Mouse (Mus musculus): ENCODE measurements around the gene Car5a. TPM values are rescaled to one million over a fixed set of nuclear protein-coding genes. Genes with fewer than 3 reads are reported as not detected.
A peak's percentile ranks its signal among the peaks of the same experiment; 100 is the strongest.

Car5a gene
- total RNA-seq, 2 experiments from 2014 or later, result not detected

DNA sequence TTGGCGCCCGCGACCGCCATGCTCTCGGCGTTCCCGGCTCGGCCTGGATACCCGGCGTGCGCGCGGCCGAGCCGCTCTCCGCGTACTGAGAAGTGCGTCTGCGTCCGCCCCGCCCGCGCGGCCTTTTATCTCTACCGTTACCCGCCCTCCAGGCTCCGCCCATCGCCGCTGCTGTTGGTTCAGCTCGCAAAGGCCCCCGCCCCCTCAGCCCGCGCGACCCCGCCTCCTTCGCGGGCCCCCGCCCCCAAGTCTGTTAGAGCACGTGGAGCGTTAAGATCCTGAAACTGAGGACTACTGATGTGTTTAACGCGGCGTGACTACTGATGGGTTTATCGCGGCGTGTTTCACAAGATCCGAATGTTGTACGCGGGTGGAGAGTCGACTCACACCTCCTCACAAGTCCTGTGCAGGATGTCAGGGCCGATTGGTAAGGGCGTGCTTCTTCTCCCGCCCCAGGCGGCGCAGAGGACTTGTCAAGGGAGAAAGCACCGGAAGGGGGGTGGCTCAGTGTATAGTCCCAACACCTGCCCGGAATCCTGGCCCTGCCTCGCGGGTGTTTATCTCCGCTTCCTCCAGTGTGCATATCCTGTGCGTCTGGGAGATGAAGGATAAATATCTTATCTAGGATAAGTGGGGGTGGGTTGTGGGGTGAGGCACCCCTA, 37.0 kb downstream of the Car5a start, which contains the start of gene Slc7a5:
Slc7a5 (minus strand) TSS at position 108 of the 662 bp plus-strand sequence.
- peak; percentile 96 to 97 for DNase-seq (ENCODE audit: low spot score in 2 of 2)

GRCm38 (mm10) chr8:121906542-121907512, 37.9 kb downstream of the Car5a start:
- peak; percentile 47 to 52 for DNase-seq (ENCODE audit: low spot score in 2 of 2)

DNA sequence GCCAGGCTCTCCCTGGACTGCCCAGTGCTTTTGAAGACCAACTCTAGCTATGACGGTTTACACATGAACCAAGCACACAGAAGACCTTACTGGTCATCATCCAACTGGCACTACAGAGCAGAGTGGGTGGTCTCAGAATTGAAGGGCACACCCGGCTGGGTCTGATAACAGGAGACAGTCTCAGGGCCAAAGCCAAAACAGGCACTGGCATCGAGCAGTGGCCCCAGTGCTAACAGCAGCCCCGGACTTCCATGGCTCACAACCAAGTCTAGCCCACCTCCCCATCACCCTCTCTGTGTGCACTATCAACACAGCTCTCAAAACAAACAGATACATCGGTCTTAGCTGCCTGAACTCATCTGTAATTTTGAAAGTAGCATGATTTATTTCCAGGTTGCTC, 38.8 kb downstream of the Car5a start:
- DNase-seq (ENCODE audit: low spot score in 2 of 2), result no peak

DNA sequence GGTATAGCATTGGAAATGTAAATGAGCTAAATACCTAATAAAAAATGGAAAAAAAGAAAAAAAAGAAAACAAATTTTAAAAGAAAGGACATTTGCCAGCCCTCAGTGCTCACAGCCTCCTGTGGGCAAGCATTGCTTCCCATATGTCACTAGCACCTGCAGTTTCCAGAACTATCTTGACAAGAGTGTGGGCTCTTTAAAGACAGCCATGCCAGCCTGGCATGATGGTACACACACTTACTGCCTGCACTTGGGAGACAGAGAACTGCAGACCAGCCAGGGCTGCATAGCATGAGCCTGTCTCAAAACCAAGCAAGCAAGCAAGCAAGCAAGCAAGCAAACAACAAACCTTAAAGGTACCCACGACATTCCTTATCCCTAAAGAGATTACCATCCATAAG, 39.3 kb downstream of the Car5a start:
- DNase-seq (ENCODE audit: low spot score in 2 of 2), result no peak

DNA sequence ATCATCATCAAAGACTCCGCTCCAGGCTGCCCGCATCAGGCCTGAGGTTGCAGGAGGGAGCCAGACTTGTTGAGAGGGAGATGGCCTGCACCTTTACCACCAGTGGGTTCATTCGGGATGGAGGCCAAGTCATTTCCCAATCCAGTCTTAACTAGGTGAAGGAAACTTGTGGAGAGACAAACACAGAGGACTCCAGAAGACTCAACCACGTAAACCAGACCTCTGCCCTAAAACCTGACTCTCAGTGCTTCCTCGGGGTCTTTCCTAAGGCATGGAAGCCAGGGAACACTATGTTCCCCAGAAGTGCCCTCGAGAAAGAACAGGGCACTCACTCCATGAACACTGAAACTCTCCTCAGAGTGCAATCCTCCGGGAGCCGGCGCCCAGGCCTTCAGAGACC, 39.7 kb downstream of the Car5a start:
- no peak for DNase-seq (ENCODE audit: low spot score in 2 of 2)

GRCm38 (mm10) chr8:121903977-121904376, 40.7 kb downstream of the Car5a start:
- DNase-seq (ENCODE audit: low spot score in 2 of 2), result no peak

GRCm38 (mm10) chr8:121901498-121902236, 43.0 kb downstream of the Car5a start:
- no peak for DNase-seq (ENCODE audit: low spot score in 2 of 2)

GRCm38 (mm10) chr8:121899180-121900044, 45.3 kb downstream of the Car5a start:
- no peak for DNase-seq (ENCODE audit: low spot score in 2 of 2)

DNA sequence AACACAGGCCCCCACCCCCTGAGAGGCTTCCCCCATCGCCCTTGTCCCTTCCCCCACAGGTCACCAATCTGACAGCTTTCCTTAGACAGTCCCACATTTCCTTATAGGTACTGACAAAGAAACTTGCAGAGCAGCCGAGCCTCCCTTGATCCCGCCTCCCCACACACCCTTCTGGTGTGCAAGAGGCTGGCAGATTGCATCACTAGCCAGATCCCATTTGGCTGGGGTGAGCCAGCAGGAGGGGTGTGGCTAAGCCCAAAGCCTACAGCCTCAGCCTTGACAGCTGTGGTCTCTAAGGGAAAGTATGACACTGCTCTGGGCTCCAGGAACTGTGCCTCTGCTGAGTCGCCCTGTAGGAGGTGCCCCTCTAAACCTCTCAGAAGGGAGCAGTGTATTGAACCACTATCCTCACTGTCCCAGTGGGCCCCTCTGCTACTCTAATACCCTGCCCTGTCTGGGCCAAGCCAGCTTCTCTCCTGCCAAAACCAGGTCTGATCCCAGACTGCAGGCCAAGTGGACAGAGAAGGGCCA, 46.2 kb downstream of the Car5a start:
- peak; percentile 64 to 70 for DNase-seq (ENCODE audit: low spot score in 2 of 2)

DNA sequence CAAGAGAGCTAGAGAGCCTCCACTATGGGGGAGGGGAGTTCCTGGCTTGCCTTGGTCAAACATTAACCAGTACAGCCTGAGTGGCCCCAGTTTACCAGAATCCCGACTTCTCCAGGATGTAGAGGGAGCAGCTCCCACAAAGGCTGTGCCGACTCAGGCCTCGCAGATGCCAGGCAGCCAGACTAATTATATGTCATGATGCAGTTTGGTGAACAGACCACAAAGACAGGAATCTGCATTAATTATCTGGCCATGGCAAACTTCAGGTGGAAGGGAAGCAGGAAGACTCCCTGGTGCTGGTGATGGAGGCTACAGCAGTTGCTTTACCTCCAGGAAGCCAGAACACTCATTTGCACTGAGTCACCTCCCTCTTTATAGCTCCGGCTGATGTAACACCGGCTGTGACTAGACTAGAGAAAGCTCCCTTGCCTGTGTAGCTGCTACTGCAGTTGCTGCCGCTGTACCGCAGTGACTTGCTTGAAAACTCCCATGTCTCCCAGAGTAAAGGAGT, 46.8 kb downstream of the Car5a start:
- no peak for DNase-seq (ENCODE audit: low spot score in 2 of 2)

- no peak for DNase-seq (ENCODE audit: low spot score in 2 of 2)
Observed at GRCm38 (mm10) chr8:121897205-121897604, 47.5 kb downstream of the Car5a start.

DNA sequence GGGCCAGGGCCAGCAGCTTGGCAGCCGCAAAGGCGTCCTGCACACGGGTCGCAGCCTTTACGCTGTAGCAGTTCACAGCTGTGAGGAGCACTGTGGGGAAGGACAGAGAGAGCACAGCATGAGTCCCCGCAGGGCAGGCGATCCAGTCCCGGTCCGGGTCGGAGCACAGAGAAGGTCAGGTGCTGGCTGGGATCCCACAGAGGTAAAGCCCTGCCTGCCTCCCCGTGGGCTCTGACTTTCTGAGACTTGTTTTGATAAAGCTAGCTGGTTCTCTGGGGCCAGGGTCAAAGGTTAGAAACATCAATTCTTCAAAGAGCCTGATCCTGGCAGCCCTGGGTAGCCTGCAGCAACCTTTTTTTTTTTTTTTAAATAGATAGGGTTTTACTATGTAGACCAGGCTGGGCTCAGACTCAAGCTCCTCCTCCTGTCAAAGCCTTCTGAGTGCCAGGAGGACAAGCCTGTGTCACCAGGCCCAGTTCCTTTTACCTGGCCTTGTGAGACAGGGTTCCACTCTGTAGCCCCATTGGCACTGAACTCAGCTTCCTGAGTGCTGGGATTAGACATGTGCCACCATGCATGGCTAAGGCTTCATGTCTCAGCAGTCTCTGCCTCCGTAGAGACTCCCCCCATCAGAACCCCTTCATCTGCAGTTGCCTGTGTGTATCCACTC, 48.1 kb downstream of the Car5a start:
- DNase-seq (ENCODE audit: low spot score in 2 of 2), result no peak

DNA sequence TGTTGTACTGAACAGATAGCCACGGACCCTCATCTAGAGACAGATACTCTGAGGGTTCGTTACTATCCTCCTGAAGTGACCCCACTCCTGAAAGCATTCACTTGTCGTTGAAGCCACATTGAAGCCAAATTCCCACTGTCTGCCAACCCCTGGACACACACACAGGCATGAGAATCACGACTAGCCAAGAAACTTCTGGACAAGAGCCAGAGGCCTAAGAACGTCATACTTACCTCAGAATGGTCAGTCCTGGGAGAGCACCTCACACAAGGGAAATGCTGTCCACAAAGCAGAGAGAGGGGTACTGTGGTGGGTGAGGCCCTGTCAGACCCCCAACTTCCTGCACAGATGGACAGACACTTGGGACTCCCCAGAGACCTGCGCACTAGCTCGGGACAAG, 48.8 kb downstream of the Car5a start:
- no peak for DNase-seq (ENCODE audit: low spot score in 2 of 2)

- peak in 1 of 2 experiments; percentile 49 for DNase-seq (ENCODE audit: low spot score in 2 of 2)
Observed at GRCm38 (mm10) chr8:121892875-121893274, 51.8 kb downstream of the Car5a start.

DNA sequence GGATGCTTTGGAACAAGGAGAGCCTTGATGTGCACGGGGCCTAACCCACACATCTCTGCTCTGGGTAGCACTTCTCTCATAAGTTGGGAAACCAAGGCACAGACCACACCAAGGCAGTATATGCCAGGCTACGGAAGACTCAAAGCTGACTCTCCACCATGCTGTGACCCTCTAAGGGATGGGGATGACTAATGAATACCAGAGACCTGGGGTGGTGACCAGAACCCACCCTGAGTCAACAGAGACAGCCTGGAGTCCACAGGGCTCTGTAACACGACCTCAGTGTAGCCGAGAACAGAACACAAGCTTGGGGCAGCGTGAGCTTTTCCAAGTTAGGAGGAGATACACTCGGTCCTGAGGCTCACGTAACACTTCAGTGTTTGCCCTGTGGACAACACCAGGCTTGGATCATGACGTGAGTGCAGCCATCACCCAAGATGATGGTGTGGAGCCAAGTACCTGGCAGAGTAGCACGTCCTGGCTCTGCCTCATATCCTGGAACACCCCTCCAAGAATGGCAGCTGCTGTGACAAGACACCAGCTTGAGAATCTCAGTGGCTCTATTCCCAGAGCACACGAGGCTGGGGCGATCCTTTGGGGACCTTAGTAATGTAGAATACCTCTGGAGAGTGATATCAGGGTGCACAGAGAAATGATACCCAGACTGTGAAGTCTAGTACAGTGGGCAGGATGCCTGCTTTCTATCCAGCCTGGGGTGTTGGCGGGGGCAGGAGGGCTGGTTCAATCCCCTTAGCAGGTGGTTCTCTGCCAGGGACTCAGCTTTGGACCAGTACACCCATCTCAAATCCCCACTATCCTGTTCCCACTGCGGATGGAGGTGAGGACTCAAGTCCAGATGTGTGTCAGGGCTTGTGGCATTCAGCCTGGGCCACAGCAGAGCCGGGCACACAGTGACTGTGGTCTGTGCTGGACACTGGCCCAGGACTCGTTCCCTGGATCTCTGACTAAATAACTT, 54.6 kb downstream of the Car5a start:
- no peak for DNase-seq (ENCODE audit: low spot score in 2 of 2)

DNA sequence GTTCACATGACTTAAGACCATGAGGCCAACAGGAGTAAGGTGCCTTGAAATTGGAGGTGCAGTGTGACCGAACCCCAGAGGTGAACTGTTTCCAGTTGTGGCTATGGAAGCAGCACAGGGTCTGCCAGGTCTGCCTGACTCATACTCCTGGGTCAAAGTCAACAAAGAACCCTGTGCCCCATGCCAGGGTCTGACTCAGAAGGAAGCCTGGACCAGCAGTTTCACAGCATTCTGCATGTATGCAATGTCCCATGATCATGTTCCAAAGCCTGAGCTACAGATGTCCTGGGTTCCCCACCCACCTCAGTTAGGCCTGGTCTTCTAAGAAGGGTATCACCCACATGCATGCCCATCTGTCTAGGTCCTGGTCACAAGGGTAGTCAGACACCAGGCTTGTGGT, 55.4 kb downstream of the Car5a start:
- no peak for DNase-seq (ENCODE audit: low spot score in 2 of 2)

GRCm38 (mm10) chr8:121887547-121887946, 57.2 kb downstream of the Car5a start:
- DNase-seq (ENCODE audit: low spot score in 2 of 2), result no peak

GRCm38 (mm10) chr8:121885433-121885832, 59.3 kb downstream of the Car5a start:
- DNase-seq (ENCODE audit: low spot score in 2 of 2), result peak in 1 of 2 experiments; percentile 54
